Mouse (Mus musculus) megakaryocyte-erythroid progenitor cell, adult 5-6 weeks (primary cell): ENCODE measurements around the gene Rpl3l. TPM values are rescaled to one million over a fixed set of nuclear protein-coding genes. Genes with fewer than 3 reads are reported as not detected.

ENCODE experiments used
- ATAC-seq: replicated peaks from 2 replicates; pipeline ENCODE4 v1.8.0; 2016; ENCODE audit warnings: mild to moderate bottlenecking, inconsistent platforms; ENCODE audit not compliant: severe bottlenecking, poor library complexity, low FRiP score, low TSS enrichment
- total RNA-seq, 2 experiments: library from RNA; stranded (forward) in 1 of 2; stranded (reverse) in 1 of 2; fragments of 200-1000, 215-1000 nt in 1 of 2; fragments of >200 nt in 1 of 2; fragmentation: Nextera tagmentation in 1 of 2; gene quantifications; 2 replicates each; pipeline ENCODE4 v1.2.3; 2014 to 2017

Rpl3l gene
- total RNA-seq, 2 experiments from 2014 or later = 0.76 to 2.0 TPM

DNA sequence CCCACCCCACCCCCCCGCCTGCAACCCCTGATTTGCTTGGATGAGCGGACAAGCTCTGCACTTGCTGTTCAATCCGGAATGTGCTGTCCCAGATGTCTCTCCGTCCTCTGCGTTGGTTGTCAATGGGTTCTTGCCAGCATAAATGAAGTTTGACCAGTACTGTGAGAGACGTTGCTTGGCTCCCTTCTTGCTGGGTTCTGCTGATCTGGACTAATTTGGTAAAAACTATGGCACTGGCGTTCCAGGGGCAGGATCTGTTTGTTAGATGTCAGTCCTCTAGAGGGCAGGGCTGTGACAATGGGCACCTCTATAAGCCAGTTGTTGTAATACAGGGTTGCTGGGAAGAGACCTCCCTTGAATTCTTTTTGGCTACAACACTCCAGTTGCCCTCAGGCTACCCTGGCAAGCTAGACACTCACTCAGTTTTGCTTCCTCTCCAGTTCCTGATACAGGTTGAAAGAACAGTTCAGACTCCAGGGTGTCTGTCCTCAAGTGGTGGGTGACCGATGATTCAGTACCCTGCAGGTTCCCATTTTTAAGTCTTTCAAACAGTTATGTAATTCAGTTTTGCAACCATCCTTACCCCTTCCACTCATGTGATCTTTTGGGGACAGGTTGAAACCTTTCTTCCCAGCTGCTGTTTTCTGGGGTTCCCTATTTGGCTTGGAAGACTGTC, 9.7 kb downstream of the Rpl3l start:
- ATAC-seq = peak; percentile 22; the same call in 1 of the 2 replicates

- no peak for ATAC-seq
Measured at GRCm38 (mm10) chr17:24738238-24738637, 10.6 kb downstream of the Rpl3l start.

GRCm38 (mm10) chr17:24739926-24740325, 12.3 kb downstream of the Rpl3l start:
- ATAC-seq = no peak

DNA sequence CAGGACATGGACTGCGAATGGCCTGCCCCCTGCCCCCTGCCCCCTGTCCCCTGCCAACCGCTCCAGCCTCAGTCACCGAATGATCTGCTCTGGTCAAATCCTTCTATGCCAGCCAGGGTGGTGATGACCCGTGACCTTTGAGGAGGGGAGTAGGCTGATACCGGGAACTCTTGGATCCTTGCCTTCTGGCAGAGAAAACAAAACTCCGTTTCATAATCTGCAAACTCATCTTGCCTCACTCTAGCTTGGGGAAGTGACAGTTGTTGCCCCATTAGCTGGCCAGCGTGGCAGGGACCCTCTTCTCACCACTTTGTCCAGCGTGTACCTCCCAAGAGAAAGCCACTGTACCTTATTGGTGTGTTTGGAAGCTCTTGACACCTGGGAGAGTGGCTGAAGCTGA, 14.7 kb downstream of the Rpl3l start:
- ATAC-seq = no peak

- ATAC-seq = no peak
Measured at GRCm38 (mm10) chr17:24743896-24744295, 16.3 kb downstream of the Rpl3l start.

DNA sequence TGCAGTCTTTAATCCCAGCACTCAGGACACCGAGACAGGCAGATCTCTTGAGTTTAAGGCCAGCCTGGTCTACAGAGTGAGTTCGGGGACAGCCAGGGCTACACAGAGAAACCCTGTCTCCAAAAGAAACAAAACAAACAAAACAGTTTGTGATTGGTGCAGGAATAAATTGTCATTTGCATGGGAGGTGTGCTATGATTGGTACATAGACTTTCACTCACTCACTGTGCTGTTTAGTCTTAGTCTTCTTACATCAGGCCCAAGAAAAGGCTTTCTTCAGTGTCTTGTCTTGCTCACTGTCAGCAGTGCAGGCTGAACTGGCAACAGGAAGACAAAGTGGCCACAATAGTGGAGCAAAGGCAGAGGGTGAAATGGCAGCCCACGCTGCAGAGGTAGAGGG, 16.8 kb downstream of the Rpl3l start:
- ATAC-seq = no peak

GRCm38 (mm10) chr17:24745526-24746497, 18.2 kb downstream of the Rpl3l start:
- peak; percentile 90 for ATAC-seq

DNA sequence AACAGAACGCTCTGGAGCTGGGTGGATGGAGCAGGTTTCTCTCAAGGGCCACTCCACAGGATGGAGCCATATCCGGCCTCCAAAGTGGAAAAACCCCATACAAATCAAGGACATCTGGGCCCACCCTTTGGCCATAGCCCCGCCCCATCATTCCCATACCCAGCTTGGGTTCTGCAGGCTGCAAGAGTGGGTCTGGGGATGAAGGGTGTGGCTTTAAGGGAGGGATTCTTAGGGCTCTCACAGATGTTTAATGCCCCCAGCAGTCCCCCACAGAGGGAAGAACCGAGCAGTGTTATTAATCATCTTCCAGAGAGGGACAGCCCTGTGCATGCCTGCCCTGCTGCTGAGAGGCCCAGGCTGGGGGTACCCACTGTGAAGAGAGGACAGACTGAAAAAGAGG, 19.4 kb downstream of the Rpl3l start:
- ATAC-seq = no peak

GRCm38 (mm10) chr17:24751528-24751927, 23.9 kb downstream of the Rpl3l start:
- ATAC-seq = no peak

DNA sequence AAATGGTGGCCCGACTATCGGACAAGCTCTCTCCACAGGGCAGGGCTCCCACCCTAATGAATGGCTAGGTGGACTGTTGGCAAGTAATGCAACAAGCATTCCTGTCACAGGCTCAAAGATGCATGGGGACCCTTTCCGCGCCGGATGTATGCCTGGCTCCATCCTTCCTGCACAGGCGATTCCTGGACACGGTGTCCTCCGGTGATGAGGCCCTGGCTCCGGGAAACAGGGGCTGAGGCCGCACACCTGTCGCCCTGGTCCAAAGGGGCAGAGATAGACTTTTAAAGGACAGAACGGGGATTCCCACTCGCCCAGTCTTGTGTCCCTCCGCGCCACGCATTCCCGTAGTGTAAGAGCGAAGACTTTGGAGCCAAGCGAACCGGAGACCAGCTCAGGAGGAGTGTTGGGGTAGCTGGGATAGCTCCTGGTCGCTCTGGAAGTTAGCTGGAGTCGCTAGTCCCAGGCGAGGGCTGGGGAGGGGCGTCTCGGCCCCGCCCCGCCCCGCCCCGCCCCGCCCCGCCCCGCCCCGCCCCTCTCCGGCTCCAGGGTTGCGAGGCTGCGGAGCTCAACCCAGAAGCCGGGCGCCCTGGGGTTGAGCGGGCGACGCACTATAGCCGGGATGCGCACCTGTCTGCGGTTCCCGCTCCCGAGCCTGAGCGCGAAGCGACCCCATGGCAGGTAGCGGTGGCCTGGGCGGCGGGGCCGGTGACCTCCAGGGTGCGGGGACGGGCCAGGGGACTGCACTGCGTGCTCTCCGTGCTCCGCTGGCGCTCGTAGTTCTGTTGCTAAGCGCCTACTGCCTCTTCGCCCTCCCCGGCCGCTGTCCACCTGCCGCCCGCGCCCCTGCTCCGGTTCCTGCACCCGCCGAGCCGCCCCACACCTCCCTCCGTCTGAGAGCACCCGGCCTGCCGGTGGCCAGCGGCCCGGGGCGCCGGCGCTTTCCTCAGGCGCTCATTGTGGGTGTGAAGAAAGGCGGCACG, 25.1 kb downstream of the Rpl3l start, which contains the start of gene Hs3st6:
TSS of gene Hs3st6 (plus strand) at position 574 of the 980 bp plus-strand sequence.
- ATAC-seq = no peak

DNA sequence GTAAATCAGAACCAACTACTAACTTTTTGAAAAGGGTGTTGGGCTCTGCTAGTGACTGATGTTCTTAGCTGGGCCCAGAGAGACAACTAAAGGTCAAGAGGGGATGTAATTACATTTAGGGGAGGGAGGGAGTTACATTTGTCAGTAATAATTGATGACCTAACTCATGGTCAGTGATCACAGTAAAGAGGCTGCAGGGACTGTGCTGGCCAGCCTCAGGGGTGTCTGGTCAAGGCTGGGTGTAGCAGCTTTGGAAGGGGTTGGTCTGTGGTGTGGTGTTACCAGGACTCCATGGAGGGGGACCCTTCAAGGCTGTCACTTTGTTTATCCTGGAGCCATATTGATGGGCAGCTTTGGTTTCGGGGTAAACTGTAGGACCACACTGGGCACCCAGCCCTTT, 29.8 kb downstream of the Rpl3l start:
- ATAC-seq = no peak

GRCm38 (mm10) chr17:24761121-24761520, 33.5 kb downstream of the Rpl3l start:
- no peak for ATAC-seq

- no peak for ATAC-seq
Measured at GRCm38 (mm10) chr17:24765016-24765905, 37.6 kb downstream of the Rpl3l start.

GRCm38 (mm10) chr17:24766266-24766875, 38.8 kb downstream of the Rpl3l start:
- no peak for ATAC-seq

DNA sequence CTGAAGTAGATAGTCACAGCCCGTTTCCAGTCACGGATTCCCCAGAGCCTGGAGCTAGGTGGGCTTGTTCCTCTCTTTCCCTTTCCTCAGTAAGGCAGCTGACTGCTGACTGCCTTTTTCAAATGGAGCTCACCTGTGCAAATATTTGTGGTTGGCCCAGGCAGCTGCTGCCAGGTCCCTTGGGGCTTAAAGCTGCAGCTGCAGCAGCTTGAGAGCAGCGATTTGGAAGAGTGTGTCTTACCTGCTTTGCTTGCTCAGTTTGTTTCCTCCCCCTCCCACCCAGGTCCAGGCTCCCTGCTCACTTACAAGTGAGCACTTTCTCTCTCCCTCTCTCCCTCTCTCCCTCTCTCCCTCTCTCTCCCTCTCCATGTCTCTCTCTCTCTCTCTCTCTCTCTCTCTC, 41.5 kb downstream of the Rpl3l start:
- no peak for ATAC-seq

DNA sequence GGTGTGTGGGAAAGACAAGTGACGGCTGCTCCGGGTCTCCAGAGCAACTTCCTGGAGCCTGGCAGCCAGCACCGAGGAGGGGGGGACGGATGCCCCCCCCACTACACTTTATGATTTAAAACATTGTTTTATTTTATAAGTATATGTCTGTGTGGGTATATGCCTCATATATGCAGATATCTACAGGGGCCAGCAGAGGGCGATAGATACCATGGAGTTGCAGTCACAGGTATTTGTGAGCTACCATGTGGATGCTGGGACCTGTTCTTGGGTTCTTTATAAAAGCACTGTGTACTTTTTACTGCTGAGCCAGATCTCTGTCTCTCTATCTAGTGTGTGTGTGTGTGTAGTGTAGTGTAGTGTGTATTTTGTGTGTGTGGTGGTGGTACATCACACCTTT, 45.6 kb downstream of the Rpl3l start:
- no peak for ATAC-seq

GRCm38 (mm10) chr17:24775173-24775572, 47.6 kb downstream of the Rpl3l start:
- no peak for ATAC-seq

DNA sequence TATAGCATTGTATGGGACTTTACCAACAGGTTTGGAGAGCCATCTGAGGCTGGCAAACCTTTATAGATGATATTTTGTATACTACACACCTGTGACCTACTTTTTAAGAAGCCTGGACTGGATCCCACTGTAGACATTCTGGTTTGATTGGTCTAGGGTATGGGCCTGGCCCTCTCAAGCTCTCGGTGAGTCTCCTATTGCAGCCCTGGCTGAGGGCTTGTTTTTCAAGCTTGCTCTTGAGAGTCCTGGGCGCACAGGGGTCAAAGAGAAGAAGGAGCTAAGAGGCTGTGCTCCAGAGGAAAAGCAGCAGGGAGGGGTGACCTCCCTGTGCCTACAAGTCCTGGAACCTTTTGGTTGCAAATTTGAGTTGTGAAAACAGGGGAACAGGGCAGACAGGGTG, 49.5 kb downstream of the Rpl3l start:
- no peak for ATAC-seq
